Mouse (Mus musculus) forebrain, embryonic 14.5 days (tissue): ENCODE data around the gene Pam. TPM values are rescaled to one million over a fixed set of nuclear protein-coding genes. Genes with fewer than 3 reads are reported as not detected.
A peak's percentile ranks its signal among the peaks of the same experiment; 100 is the strongest.
"Not testable (repeated sequence)": the region's sequence is repeated elsewhere in the genome, so short reads cannot be mapped to it uniquely, and the experiment has no call there.

Source experiments
- ATAC-seq: fragments of 200-750 bp; cut with Nextera tagmentation; 2 replicates; pipeline ENCODE4 v1.8.0; 2017; ENCODE audit warnings: mild to moderate bottlenecking, moderate library complexity
- DNase-seq: peaks from one replicate; pipeline ENCODE4 v3.0.0-alpha.2; 2015; ENCODE audit warnings: low spot score
- H3K27ac ChIP-seq: fragments of 300-500 bp; sonication (generic); 2 replicates; pipeline ENCODE4 v1.5.1; 2014; ENCODE audit warnings: low read depth, mild to moderate bottlenecking, control low read depth, low read length, moderate library complexity
- H3K27me3 ChIP-seq: fragments of 300-500 bp; sonication (generic); replicated peaks from 2 replicates; pipeline ENCODE4 v1.6.1; 2014; ENCODE audit warnings: low read length, control low read depth, mixed read lengths; ENCODE audit not compliant: control insufficient read depth, insufficient read depth
- H3K36me3 ChIP-seq: fragments of 300-500 bp; sonication (generic); 2 replicates; pipeline ENCODE4 v1.6.1; 2014; ENCODE audit warnings: low read length, control low read depth; ENCODE audit not compliant: control insufficient read depth, insufficient read depth
- H3K4me1 ChIP-seq: fragments of 300-500 bp; sonication (generic); 2 replicates; pipeline ENCODE4 v1.6.1; 2014; ENCODE audit warnings: antibody characterized with exemption, low read length, control low read depth; ENCODE audit not compliant: control insufficient read depth, insufficient read depth
- H3K4me2 ChIP-seq: fragments of 300-500 bp; sonication (generic); 2 replicates; pipeline ENCODE4 v1.6.1; 2014; ENCODE audit warnings: mild to moderate bottlenecking, control low read depth, low read length
- H3K4me3 ChIP-seq: fragments of 300-500 bp; sonication (generic); 2 replicates; pipeline ENCODE4 v1.5.1; 2014; ENCODE audit warnings: low read depth, low read length, control low read depth
- H3K9ac ChIP-seq: fragments of 300-500 bp; sonication (generic); 2 replicates; pipeline ENCODE4 v1.6.1; 2014; ENCODE audit warnings: mild to moderate bottlenecking, low read length, control low read depth, moderate library complexity
- H3K9me3 ChIP-seq: fragments of 300-500 bp; sonication (generic); replicated peaks from 2 replicates; pipeline ENCODE4 v1.6.1; 2016; ENCODE audit warnings: low read length, control low read depth, mixed read lengths; ENCODE audit not compliant: control insufficient read depth
- WGBS: fragments of 180-500 bp; shearing (Covaris S2); extraction: QIAGEN DNeasy Blood & Tissue Kit; methylation state at CpG from one replicate; pipeline ENCODE4 v1.1.7; 2014; 5-methylcytosine and 5-hydroxymethylcytosine counted together
- polyA plus RNA-seq: library from polyadenylated mRNA; unstranded; fragments of >200 nt; fragmentation: Nextera tagmentation; extraction: Ambion mirVana; gene quantifications from 2 replicates; pipeline ENCODE4 v1.2.1, GENCODE M21; 2014

Pam gene
- polyA plus RNA-seq, 1 experiment from 2014 or later = 41.7 TPM

DNA sequence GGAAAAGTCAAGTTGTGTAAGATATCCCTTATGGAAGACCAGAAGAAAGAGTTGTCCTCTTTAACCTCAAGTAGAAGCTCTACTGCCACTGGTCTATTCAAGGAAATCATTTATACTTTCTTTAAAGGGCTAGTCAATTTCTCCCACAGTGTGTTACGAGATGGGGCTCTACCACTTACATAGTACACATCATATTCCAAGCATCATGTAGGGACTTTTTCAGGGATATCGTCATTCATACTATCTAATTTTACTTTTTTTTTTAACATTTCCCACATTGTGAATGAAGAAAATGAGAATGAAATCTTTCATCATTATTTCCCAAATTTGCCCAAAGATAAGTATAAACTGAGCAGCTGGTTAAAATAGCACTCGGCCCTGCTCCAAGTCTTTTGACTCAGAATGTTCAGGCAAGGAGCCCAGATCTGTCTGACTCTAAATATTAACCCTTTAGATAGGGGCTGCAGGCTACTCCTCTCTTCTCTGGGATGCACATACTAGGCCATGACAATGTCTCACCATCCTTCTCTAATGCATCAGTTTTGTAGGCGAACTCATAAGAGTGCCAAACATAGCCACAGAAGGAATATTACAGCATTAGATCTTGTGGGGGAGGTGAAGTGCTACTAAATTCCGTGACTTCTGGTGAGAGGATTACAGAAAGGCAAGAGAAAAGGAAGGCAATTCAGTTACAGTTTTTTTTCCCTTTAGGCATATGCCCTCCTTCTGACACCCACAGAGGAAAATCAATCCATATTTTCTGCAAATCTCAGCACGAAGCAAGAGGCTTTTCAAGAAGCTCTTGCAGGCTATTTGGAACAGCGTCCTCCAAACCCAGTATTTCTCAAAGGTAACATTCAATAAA lies 92.7 kb downstream of the Pam start:
- ATAC-seq = peak; percentile 89
- Histone ChIP-seq H3K27me3 (no peaks in the 10 kb centered on the region), H3K9ac (no peak overlapping the region)

DNA sequence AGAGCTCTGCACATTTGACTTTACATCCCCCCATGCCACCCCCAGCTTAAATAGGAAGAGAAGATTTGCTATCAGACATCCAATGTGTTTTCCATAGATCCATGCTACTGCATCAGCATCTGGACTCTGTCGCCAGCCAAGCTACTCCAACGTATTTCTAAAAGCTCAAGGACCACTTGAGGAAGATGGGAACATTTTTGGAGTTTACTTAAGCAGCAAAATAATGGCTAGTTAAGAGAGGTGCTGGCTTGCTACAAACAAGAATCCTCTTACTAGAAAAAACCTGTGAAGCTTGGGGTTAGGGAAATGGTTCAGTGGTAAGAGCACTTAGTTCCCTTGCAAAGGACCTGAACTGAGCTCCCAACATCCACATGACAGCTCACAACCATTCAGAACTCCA lies 96.0 kb downstream of the Pam start:
- H3K36me3 ChIP-seq = no peaks in the 10 kb centered on the region
- H3K4me2 ChIP-seq = no peak overlapping the region
- H3K27ac ChIP-seq = no peak overlapping the region
- 81% methylated on average over 2 of the region's 2 CpGs for WGBS
- no peaks in the 10 kb centered on the region for H3K9me3 ChIP-seq
- H3K4me3 ChIP-seq = no peak overlapping the region
- H3K4me1 ChIP-seq = peaks cover 8% of the 10 kb centered on the region; the same call in 1 of the 2 replicates
- H3K27me3 ChIP-seq = no peaks in the 10 kb centered on the region
- no peak overlapping the region for H3K9ac ChIP-seq
- ATAC-seq (no peak), DNase-seq (no peak)

More for the DNA sequence above, 92.7 kb downstream of the Pam start:
- Histone ChIP-seq H3K4me1 (peaks cover 12% of the 10 kb centered on the region; the same call in 1 of the 2 replicates), H3K36me3 (no peaks in the 10 kb centered on the region), H3K27ac (peak overlapping the region; percentile 50; the same call in 1 of the 2 replicates), H3K9me3 (no peaks in the 10 kb centered on the region), H3K4me3 (no peak overlapping the region), H3K4me2 (no peak overlapping the region)
- 45% methylated on average over 7 of the region's 7 CpGs for WGBS
- peak; percentile 91 for DNase-seq

GRCm38 (mm10) chr1:97998961-97999360 lies 96.5 kb downstream of the Pam start:
- not testable (repeated sequence) for H3K4me1 ChIP-seq, H3K9ac ChIP-seq, H3K36me3 ChIP-seq, H3K9me3 ChIP-seq, ATAC-seq, H3K27ac ChIP-seq, H3K4me3 ChIP-seq, H3K27me3 ChIP-seq, H3K4me2 ChIP-seq
- peak; percentile 64 for DNase-seq
- WGBS = 33% methylated on average over 5 of the region's 5 CpGs

DNA sequence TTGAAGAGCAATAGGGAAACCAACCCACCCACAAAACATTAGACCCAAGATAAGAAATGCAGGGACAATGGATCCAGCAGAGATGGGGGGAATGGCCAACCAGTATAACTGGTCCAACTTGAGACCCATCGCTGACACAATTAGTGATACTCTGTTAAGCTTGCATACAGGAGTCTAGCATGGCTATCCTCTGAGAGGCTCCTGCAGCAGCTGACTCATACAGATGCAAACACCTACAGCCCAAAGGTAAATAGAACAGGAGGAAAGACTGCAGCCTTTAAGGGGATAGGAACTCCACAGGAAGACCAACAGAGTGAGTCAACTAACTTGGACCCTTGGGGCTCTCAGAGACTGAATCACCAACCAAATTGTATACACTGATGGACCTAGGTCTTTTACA lies 98.4 kb downstream of the Pam start:
- no peak for ATAC-seq
- Histone ChIP-seq H3K9ac (no peak overlapping the region), H3K9me3 (no peaks in the 10 kb centered on the region), H3K27me3 (no peaks in the 10 kb centered on the region), H3K4me1 (peaks cover 3% of the 10 kb centered on the region; the same call in 1 of the 2 replicates), H3K4me2 (no peak overlapping the region), H3K36me3 (no peaks in the 10 kb centered on the region), H3K27ac (no peak overlapping the region), H3K4me3 (no peak overlapping the region)
- WGBS = 96% methylated on average over 1 of the region's 1 CpGs
- no peak for DNase-seq

DNA sequence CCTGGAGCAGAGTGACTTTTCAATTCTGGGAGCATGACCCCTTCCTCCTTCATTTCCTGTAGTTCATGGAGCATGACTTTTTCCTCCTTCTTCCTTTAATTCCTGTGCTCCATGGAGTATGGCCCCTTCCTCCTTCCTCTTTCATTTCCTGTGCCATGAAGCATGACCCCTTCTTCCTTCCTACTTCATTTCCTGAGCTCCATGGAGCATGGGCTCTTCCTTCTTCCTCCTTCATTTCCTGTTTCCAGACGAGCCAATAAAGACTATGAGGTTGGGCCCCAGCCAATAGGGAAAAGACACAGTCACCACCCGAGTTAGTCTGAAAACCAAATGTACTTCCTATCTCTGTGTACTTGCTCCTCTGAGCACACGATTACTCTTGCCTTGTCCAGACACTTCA lies 103.5 kb downstream of the Pam start:
- no peak overlapping the region for H3K27ac ChIP-seq
- DNase-seq (no peak), ATAC-seq (no peak)
- H3K4me1 ChIP-seq = no peaks in the 10 kb centered on the region
- H3K36me3 ChIP-seq = no peaks in the 10 kb centered on the region
- no peak overlapping the region for H3K9ac ChIP-seq
- H3K4me3 ChIP-seq = no peak overlapping the region
- WGBS = 83% methylated on average over 3 of the region's 3 CpGs
- H3K27me3 ChIP-seq = no peaks in the 10 kb centered on the region
- H3K4me2 ChIP-seq = no peak overlapping the region
- H3K9me3 ChIP-seq = no peaks in the 10 kb centered on the region

GRCm38 (mm10) chr1:97983189-97983588 lies 112.3 kb downstream of the Pam start:
- H3K36me3 ChIP-seq = no peaks in the 10 kb centered on the region
- H3K9me3 ChIP-seq = no peaks in the 10 kb centered on the region
- H3K4me3 ChIP-seq = no peak overlapping the region
- no peaks in the 10 kb centered on the region for H3K4me1 ChIP-seq
- no peak overlapping the region for H3K9ac ChIP-seq
- no peaks in the 10 kb centered on the region for H3K27me3 ChIP-seq
- DNase-seq (no peak), ATAC-seq (no peak)
- WGBS = 76% methylated on average over 1 of the region's 1 CpGs
- H3K4me2 ChIP-seq = no peak overlapping the region
- no peak overlapping the region for H3K27ac ChIP-seq

DNA sequence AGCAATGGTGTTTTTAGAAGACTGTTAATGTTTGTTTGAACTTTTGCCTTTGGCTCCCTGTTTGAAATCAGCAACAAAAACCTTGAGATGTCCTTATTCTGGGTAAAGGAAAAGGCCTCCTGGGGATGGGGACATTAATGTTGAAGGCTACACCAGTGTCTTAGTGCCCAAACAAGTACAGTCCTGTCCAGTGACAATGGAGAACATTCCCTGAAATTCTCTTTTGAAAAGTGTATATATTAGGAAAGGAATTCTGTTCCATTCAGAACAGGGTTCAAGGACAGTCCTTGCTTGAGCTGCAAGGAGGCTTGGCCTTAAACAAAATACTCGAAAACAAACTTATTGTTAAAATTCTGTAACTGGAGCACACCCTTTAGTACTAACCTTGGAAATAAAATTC lies 116.0 kb downstream of the Pam start:
- H3K9ac ChIP-seq = no peak overlapping the region
- WGBS = 83% methylated on average over 1 of the region's 1 CpGs
- DNase-seq (no peak), ATAC-seq (no peak)
- H3K4me1 ChIP-seq = peaks cover 10% of the 10 kb centered on the region; the same call in 1 of the 2 replicates
- no peaks in the 10 kb centered on the region for H3K9me3 ChIP-seq
- H3K4me2 ChIP-seq = no peak overlapping the region
- no peaks in the 10 kb centered on the region for H3K36me3 ChIP-seq
- no peak overlapping the region for H3K4me3 ChIP-seq
- no peak overlapping the region for H3K27ac ChIP-seq
- no peaks in the 10 kb centered on the region for H3K27me3 ChIP-seq

DNA sequence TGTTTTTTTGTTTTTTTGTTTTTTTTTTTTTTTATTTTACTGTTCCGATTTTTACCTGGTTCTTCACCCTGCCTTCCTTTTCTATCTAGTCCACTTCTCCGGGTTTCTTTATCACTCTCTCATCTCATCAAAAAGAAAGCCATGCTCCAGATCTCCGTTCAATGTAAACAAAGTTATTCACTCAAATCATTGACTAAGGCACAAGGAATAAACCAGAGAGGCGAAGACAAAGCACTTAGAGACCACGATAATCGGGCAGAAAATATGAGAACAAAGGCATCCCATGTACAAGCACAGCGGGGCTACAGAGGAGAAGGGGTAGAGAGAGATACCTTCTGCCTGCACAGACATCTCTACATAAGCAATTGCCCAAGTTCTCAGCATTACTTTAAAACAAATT lies 117.9 kb downstream of the Pam start:
- Histone ChIP-seq H3K9ac (peak overlapping the region; percentile 96), H3K9me3 (no peaks in the 10 kb centered on the region), H3K36me3 (no peaks in the 10 kb centered on the region), H3K27me3 (no peaks in the 10 kb centered on the region), H3K4me2 (peak overlapping the region; percentile 89), H3K4me1 (peaks cover 10% of the 10 kb centered on the region; the same call in 1 of the 2 replicates), H3K27ac (no peak overlapping the region), H3K4me3 (peak overlapping the region; percentile 75)
- DNase-seq = peak; percentile 31
- ATAC-seq = no peak
- WGBS = 11% methylated on average over 7 of the region's 7 CpGs

DNA sequence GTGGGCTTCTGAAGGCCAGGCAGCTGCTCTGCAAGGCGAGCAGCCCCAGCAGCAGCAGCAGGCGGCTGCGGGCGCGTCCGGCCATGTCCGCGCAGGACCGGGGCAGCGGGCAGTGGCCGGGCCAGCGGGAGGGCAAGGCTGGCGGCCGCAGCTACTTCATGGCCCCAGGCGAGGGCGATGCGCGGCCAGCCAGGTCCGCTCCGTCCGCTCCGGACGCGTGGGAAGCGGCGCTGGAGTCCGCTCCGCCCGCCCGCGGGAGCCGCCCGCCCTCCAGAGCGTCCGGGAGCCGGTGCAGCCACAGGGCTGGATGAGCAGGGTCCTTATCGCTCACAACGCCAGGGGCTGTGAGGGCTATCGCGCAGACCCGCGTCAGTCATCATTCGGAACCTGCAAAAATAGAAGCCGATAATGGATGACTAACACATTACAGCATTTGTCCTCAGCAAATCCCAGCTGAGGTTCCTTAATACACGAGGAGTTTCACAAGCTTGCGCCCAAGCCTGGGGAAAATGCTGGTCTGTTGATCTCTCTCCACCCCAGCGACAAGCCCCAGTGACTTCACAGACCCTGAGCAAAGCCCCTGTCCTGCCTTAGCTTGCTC lies 118.5 kb downstream of the Pam start:
- ATAC-seq (peak; percentile 90), DNase-seq (peak; percentile 73)
- Histone ChIP-seq H3K4me1 (peaks cover 10% of the 10 kb centered on the region; the same call in 1 of the 2 replicates), H3K36me3 (no peaks in the 10 kb centered on the region), H3K27ac (peak overlapping the region; percentile 86), H3K4me3 (peak overlapping the region; percentile 75), H3K9me3 (no peaks in the 10 kb centered on the region), H3K4me2 (peak overlapping the region; percentile 89), H3K9ac (peak overlapping the region; percentile 96), H3K27me3 (no peaks in the 10 kb centered on the region)
- under 1% methylated on average over 47 of the region's 47 CpGs for WGBS
